Mouse (Mus musculus): ENCODE measurements at regions not wholly inside any gene's neighbourhood (a gene's known extent, or its start where the extent isn't known, plus 50 kb on each side); places are given as distances from the start of the nearest gene placed in this dataset.

DNA sequence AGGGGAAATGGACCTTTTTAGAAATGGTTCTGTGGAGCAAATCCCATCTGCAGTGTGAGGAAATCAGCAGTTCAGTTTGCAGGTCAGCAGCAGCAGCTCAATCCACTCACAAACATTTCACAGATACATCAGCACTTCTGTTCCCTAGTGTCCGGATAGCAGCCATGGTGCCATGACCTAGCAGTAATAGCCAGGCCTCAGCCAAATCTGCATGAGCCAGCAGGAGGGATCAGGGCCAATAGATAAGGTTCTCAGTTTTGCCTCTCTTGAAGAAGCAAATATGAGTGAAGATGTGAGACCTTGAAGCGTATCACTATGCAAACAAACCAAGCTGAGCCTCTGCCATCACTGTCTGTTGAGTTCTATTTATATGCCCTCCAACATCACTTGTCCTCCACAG lies 380.7 kb upstream of the Chrm3 start:
- ChIA-PET POLR2A (no interaction called here), CTCF (no interaction called here)

DNA sequence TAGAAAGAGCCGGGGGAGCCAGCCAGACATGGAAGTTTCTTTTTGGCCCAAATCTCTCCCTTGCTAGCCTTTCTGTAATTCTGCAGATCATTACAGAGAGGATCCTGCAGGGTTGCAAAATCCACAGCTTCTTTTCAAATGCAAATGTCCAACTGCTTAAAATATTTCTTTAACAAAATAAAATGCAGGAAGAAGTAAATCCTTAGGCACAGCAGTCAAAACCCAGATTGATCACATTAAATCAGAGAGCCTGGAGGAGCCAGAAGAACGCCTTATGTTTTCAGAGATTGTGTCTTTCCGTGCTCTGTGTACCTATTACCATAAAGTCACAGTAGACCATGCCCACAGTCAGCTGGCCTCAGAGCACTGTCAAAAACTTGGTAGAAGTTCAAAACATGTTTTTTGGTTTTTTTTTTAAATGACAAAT lies 365.1 kb upstream of the Chrm3 start:
- CTCF ChIA-PET = no interaction called here
- POLR2A ChIA-PET = no interaction called here

- POLR2A ChIA-PET = no interaction called here
- CTCF ChIA-PET = interaction anchor here in 1 of 4 experiments (0.6 kb wide), 1 partner anchor 843 kb away, joined by 3 read pairs; no protein-coding TSS in a partner anchor
These were observed 364.7 kb upstream of the Chrm3 start for GRCm38 (mm10) chr13:10725335-10725734.

DNA sequence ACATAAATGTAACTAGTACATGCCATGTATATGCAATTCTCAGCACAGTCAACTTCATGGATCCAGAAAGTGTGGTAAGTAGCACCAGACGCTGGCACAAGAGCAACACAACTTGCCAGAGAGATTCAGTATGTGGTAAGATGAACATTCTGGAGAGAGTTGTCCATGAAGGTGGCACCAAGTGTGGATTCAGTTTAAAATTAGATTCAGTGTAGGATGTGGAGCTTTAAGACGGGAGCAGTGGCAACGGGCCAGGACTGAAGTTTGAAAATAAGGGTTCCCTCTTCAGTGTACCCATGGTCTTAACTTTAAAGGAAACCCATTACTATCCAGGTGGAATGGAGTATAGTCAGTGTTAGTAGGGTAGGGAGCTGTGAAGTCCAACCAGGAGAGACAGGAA lies 360.0 kb upstream of the Chrm3 start:
- POLR2A ChIA-PET = no interaction called here
- CTCF ChIA-PET = interaction anchor here in 1 of 4 experiments (0.5 kb wide), 1 partner anchor 858 kb away, joined by 4 read pairs; no protein-coding TSS in a partner anchor

DNA sequence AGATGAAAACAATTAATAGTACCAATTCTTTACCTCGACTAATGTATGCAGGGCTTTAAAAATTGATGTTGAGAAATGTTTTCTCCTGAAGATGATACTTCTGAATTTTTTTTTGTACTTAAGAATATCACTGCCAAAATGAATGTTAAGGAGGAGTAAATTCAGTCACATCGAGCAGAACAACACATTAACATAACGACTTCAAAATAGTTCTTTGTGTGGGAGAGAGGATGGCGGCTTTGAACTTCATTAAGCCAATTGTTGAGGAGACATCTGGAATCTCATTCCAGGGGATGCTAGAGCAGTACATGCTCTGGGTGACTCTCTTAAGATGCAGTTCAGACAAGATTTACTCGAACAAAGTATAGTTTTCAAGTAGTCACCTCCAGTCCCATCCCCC lies 350.8 kb upstream of the Chrm3 start:
- POLR2A ChIA-PET = no interaction called here
- CTCF ChIA-PET = no interaction called here

DNA sequence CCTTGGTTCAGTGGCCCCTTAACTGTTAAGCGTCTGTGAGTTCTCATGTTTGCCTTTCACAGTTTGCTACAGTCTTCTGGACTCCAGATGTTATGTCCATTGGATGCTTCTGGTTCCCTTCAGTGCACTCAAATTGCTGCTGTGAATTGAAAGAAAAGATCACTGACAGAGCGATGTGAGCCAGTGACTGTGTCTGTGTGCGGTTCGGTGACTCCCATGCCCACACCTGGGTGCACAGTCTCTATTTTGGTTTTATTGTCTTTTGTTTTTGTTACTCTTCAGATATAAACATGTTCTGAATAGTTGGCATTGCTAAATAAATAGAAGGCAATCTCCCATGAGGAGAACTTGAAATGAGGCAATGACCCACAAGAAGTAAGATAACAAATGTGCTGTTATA lies 350.3 kb upstream of the Chrm3 start:
- CTCF ChIA-PET = no interaction called here
- POLR2A ChIA-PET = no interaction called here

- ChIA-PET POLR2A (no interaction called here), CTCF (no interaction called here)
These were observed 336.5 kb upstream of the Chrm3 start for GRCm38 (mm10) chr13:10697146-10697545.

DNA sequence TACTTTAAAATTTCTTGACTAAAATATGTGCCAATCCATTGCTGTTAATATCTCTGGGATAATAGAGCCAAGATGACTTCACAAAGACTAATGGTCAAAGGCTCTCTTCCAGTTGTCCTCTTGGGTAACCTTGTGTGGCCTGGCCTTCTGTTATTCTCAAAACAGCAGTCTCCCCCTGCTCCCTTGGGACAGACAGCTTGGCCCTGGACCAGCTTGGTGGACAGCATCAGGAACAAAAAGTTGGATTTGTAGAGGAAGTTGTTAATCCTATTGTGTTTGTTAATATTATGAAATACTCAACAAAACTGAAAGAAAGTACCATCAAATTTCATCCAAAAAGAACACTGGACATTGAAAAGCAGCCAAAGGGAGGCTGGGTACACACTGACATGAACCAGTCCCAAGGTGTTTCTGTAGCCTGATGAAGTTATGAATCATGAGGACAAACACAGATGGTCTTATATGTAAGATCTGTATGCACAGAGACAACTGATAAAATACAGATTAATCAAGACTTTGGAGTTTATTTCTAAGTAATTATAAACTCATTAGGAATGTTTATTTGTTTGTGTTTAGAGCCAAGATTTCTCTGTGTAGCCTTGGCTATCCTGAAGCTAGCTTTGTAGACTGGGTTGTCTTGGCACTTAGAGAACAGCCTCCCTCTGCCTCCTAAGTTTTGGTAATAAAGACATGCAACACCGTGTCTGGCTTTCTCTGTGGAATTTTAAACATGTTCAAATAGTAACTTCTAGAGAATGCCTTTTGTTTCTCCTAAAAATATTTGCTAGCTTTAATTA lies 335.7 kb upstream of the Chrm3 start:
- ChIA-PET POLR2A (no interaction called here), CTCF (no interaction called here)

DNA sequence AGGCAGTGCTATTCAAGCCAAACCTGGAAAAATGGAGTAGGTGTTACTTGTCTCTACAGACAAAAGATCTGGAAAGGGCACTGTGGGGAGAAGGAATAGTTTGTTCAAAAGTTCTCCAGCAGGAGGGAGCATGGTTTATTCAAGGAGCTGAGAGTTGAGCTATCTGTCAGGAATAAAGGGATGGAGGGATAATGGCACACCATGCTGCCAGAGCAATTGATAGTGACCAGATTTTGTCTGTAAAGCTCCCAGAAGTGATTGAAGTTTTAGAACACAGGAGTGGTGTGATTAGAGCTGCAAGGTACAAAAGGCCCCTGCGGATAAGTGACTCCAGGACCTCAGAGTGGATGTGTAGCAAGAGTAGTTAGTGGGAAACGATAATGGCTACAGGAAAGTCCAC lies 330.7 kb upstream of the Chrm3 start:
- CTCF ChIA-PET = no interaction called here
- POLR2A ChIA-PET = no interaction called here

- POLR2A ChIA-PET = no interaction called here
- CTCF ChIA-PET = no interaction called here
These were observed 326.7 kb upstream of the Chrm3 start for GRCm38 (mm10) chr13:10687379-10687778.

GRCm38 (mm10) chr13:10654086-10654422 lies 293.4 kb upstream of the Chrm3 start:
- ChIA-PET POLR2A (no interaction called here), CTCF (no interaction called here)

GRCm38 (mm10) chr13:10653376-10654085 lies 292.9 kb upstream of the Chrm3 start:
- POLR2A ChIA-PET = no interaction called here
- CTCF ChIA-PET = no interaction called here

- POLR2A ChIA-PET = no interaction called here
- CTCF ChIA-PET = interaction anchor here in 1 of 4 experiments (0.5 kb wide), 1 partner anchor 684 kb away, joined by 5 read pairs; no protein-coding TSS in a partner anchor
These were observed 276.2 kb upstream of the Chrm3 start for GRCm38 (mm10) chr13:10636859-10637258.

DNA sequence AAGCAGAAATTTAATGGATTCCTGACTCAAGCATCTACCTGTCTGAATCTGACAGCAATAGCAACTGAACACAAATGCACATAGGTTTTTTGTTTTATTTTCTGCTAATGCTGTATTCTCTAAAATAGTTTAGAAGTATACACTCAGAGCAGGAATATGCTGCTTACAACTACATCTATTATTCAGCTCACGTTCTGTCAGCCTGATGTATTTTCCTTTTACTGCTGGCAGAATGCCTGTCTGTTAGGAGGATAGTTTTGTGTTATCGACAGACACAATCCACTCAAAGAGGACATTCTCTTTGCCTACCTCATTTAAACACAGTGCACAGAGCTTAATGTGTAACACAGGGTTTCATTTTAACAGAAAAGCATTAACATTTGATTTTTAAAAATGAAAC lies 269.8 kb upstream of the Chrm3 start:
- CTCF ChIA-PET = no interaction called here
- POLR2A ChIA-PET = no interaction called here

- CTCF ChIA-PET = no interaction called here
- POLR2A ChIA-PET = no interaction called here
These were observed 259.0 kb upstream of the Chrm3 start for GRCm38 (mm10) chr13:10619661-10620060.

GRCm38 (mm10) chr13:10618421-10618954 lies 257.8 kb upstream of the Chrm3 start:
- POLR2A ChIA-PET = no interaction called here
- CTCF ChIA-PET = no interaction called here

GRCm38 (mm10) chr13:10574951-10575350 lies 214.3 kb upstream of the Chrm3 start:
- CTCF ChIA-PET = interaction anchor here in 1 of 4 experiments (0.5 kb wide), 1 partner anchor 255 kb away, joined by 3 read pairs; no protein-coding TSS in a partner anchor
- POLR2A ChIA-PET = no interaction called here

GRCm38 (mm10) chr13:10566825-10567224 lies 206.2 kb upstream of the Chrm3 start:
- POLR2A ChIA-PET = no interaction called here

GRCm38 (mm10) chr13:10557559-10557958 lies 196.9 kb upstream of the Chrm3 start:
- CTCF ChIA-PET = interaction anchor here in 1 of 4 experiments (0.5 kb wide), 1 partner anchor 653 kb away, joined by 9 read pairs; no protein-coding TSS in a partner anchor
- POLR2A ChIA-PET = no interaction called here

More at GRCm38 (mm10) chr13:10566825-10567224, 206.2 kb upstream of the Chrm3 start:
- CTCF ChIA-PET = no interaction called here

DNA sequence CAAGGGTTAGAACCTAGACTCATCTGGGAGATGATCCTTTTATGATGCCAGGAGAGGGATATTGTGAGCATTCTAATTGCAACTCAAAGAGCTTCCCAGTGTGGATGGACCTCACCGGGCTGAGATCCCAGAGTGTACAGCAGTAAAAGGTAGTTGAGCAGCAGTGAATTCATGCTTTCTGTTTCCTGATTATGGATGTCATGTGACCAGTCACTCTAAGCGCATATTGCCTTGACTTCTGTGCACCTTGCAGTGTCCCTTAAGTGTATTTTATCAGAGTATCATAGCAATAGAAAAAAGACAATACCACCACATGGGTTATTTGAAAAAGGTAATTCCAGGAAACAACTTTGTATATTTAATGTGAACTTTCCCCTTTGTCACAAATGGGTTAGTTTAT lies 193.9 kb upstream of the Chrm3 start:
- ChIA-PET POLR2A (no interaction called here), CTCF (no interaction called here)

GRCm38 (mm10) chr13:10542723-10543122 lies 182.1 kb upstream of the Chrm3 start:
- POLR2A ChIA-PET = no interaction called here
- CTCF ChIA-PET = no interaction called here

Measured in embryonic stem cell, embryonic (primary cell).